Mouse (Mus musculus): Measurements from ENCODE around the gene Jak3. TPM values are rescaled to one million over a fixed set of nuclear protein-coding genes. Genes with fewer than 3 reads are reported as not detected.

Jak3 gene
- 3.4 and 4.2 TPM in 2 replicates for polyA plus RNA-seq (2015; fragmentation: Nextera tagmentation; extraction: Ambion mirVana)

- Histone ChIP-seq H3K9me3 (no peaks in the 10 kb centered on the region), H3K4me3 (peak within 1 kb of the TSS; percentile 65), H3K36me3 (no peaks in the 10 kb centered on the region), H3K4me1 (peaks cover 29% of the 10 kb centered on the region), H3K4me2 (replicated peaks) (peak within 1 kb of the TSS; percentile 87), H3K27me3 (peaks cover 74% of the 10 kb centered on the region), H3K9ac (peak within 1 kb of the TSS; percentile 74), H3K27ac (peak within 1 kb of the TSS; percentile 44; the same call in 1 of the 2 replicates)
- WGBS, result 3% methylated on average over 40 of the region's 40 CpGs
- no peak for ATAC-seq (ENCODE audit: low FRiP score, low read depth)
Measured at GRCm38 (mm10) chr8:71676020-71676741, at the start of gene Jak3. Gene Jak3, plus strand, starts transcription at chr8:71676296.

DNA sequence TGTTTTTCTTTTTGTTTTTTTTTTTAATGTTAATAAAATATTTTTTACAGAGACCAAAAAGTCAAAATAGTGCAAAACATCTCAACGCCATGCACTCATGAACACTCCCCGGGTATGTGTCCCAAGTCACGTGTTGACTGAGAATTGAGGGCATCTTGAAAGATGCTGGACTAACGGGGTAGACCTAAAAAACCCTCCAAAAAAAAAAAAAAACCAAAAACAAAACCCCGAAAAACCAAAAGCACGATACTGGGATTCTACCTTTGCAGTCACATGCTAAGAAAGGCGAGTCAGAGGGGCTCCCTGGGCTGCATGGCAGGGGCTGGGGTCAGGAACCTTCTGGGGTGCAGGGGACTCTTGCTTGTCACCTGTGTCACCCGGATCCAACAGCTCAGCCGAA is 49.3 kb upstream of the Jak3 start:
- no peak for ATAC-seq (ENCODE audit: low FRiP score, low read depth)
- Histone ChIP-seq H3K9me3 (peaks cover 18% of the 10 kb centered on the region), H3K27me3 (peaks cover 23% of the 10 kb centered on the region), H3K4me2 (replicated peaks) (no peak overlapping the region), H3K9ac (no peak overlapping the region), H3K36me3 (peaks cover 46% of the 10 kb centered on the region), H3K27ac (no peak overlapping the region), H3K4me1 (peaks cover 25% of the 10 kb centered on the region), H3K4me3 (no peak overlapping the region)
- WGBS, result 82% methylated on average over 9 of the region's 9 CpGs

GRCm38 (mm10) chr8:71627265-71628099 is 48.6 kb upstream of the Jak3 start:
- Histone ChIP-seq H3K27ac (peak overlapping the region; percentile 10; the same call in 1 of the 2 replicates), H3K27me3 (peaks cover 30% of the 10 kb centered on the region), H3K9me3 (peaks cover 13% of the 10 kb centered on the region), H3K36me3 (peaks cover 39% of the 10 kb centered on the region), H3K9ac (no peak overlapping the region), H3K4me1 (peaks cover 25% of the 10 kb centered on the region), H3K4me3 (no peak overlapping the region), H3K4me2 (replicated peaks) (no peak overlapping the region)
- 44% methylated on average over 9 of the region's 9 CpGs for WGBS
- ATAC-seq (ENCODE audit: low FRiP score, low read depth), result no peak

- Histone ChIP-seq H3K9ac (peak overlapping the region; percentile 72), H3K36me3 (peaks cover 28% of the 10 kb centered on the region), H3K9me3 (peaks cover 10% of the 10 kb centered on the region), H3K27me3 (peaks cover 39% of the 10 kb centered on the region), H3K27ac (peak overlapping the region; percentile 23; the same call in 1 of the 2 replicates), H3K4me1 (peaks cover 26% of the 10 kb centered on the region), H3K4me2 (replicated peaks) (peak overlapping the region; percentile 91), H3K4me3 (peak overlapping the region; percentile 46)
- no peak for ATAC-seq (ENCODE audit: low FRiP score, low read depth)
- WGBS, result 6% methylated on average over 16 of the region's 16 CpGs
Measured at GRCm38 (mm10) chr8:71628396-71629095, 47.5 kb upstream of the Jak3 start.

DNA sequence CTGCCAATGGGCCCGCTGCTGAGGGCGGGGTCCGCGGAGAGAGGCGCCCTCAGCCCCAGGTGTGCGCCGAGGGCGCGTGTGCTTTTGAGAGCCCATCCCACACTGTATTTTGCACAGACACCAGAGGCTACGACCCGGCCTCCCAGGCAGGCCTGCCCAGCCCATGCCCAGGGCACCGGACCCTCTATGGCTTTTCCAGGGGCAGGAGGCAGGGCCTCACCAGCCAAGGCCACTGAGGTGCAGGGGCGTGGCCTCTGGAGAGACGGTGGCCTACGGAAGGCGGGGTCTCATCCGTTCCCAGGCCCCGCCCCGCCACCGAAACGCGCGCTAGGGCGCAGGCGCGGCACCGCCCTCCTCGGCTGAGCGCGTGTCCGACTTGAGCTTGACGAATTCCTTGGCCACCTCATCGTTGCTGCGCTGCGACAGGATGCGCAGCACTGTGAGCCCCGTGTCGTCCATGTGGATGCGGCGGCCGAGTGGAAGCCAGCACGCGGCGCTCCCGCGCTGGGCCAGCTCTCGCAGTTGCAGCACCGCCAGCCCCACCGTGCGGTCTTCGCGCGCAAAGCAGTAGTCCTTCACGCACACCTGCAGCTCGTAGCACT is 46.9 kb upstream of the Jak3 start:
- Histone ChIP-seq H3K4me3 (peak overlapping the region; percentile 46), H3K9me3 (peaks cover 9% of the 10 kb centered on the region), H3K27me3 (peaks cover 46% of the 10 kb centered on the region), H3K36me3 (peaks cover 22% of the 10 kb centered on the region), H3K4me2 (replicated peaks) (peak overlapping the region; percentile 91), H3K9ac (peak overlapping the region; percentile 72), H3K27ac (peak overlapping the region; percentile 23; the same call in 1 of the 2 replicates), H3K4me1 (peaks cover 32% of the 10 kb centered on the region)
- WGBS, result under 1% methylated on average over 54 of the region's 55 CpGs
- ATAC-seq (ENCODE audit: low FRiP score, low read depth), result peak; percentile 88

DNA sequence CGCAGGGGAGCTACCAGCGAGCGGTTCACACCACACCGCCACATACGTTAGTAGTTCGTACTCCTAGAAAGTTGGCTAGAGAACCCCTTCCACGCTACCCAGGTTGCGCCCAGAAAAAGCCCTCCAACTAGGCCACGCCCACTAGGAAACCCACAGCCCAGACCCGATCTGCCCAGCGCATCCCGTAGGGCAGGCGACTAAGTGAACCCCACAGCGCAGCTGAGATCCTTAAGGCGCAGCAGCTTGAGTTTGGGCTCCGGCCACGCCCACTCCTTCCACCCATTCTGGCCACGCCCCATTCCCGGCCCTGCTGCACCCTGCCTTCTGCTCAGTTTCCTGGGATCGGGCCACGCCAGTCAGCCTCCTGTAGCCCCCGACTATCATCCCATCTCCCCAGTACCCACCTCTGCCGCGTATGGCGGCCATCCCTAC is 46.3 kb upstream of the Jak3 start:
- Histone ChIP-seq H3K4me3 (peak overlapping the region; percentile 46), H3K4me1 (peaks cover 37% of the 10 kb centered on the region), H3K9ac (peak overlapping the region; percentile 72), H3K9me3 (peaks cover 9% of the 10 kb centered on the region), H3K27ac (0 out of 2 replicates have a peak overlapping the region, but pooled peaks have one; percentile 22), H3K36me3 (peaks cover 16% of the 10 kb centered on the region), H3K4me2 (replicated peaks) (peak overlapping the region; percentile 91), H3K27me3 (peaks cover 52% of the 10 kb centered on the region)
- ATAC-seq (ENCODE audit: low FRiP score, low read depth), result peak; percentile 25; the same call in 1 of the 2 replicates
- WGBS, result 3% methylated on average over 25 of the region's 25 CpGs

GRCm38 (mm10) chr8:71630761-71631160 is 45.3 kb upstream of the Jak3 start:
- 87% methylated on average over 6 of the region's 6 CpGs for WGBS
- H3K4me3 ChIP-seq, result no peak overlapping the region
- H3K27me3 ChIP-seq, result peaks cover 61% of the 10 kb centered on the region
- H3K9ac ChIP-seq, result no peak overlapping the region
- H3K27ac ChIP-seq, result no peak overlapping the region
- H3K4me2 ChIP-seq (replicated peaks), result no peak overlapping the region
- peaks cover 6% of the 10 kb centered on the region for H3K36me3 ChIP-seq
- peaks cover 37% of the 10 kb centered on the region for H3K4me1 ChIP-seq
- H3K9me3 ChIP-seq, result peaks cover 9% of the 10 kb centered on the region
- no peak for ATAC-seq (ENCODE audit: low FRiP score, low read depth)

GRCm38 (mm10) chr8:71631897-71632296 is 44.2 kb upstream of the Jak3 start:
- H3K27ac ChIP-seq, result no peak overlapping the region
- H3K4me3 ChIP-seq, result no peak overlapping the region
- H3K36me3 ChIP-seq, result no peaks in the 10 kb centered on the region
- no peak overlapping the region for H3K9ac ChIP-seq
- 69% methylated on average over 2 of the region's 2 CpGs for WGBS
- H3K4me1 ChIP-seq, result peaks cover 37% of the 10 kb centered on the region
- no peak for ATAC-seq (ENCODE audit: low FRiP score, low read depth)
- H3K9me3 ChIP-seq, result peaks cover 9% of the 10 kb centered on the region
- peaks cover 70% of the 10 kb centered on the region for H3K27me3 ChIP-seq
- no peak overlapping the region for H3K4me2 ChIP-seq (replicated peaks)

GRCm38 (mm10) chr8:71633164-71633563 is 42.9 kb upstream of the Jak3 start:
- H3K27me3 ChIP-seq, result peaks cover 71% of the 10 kb centered on the region
- H3K9ac ChIP-seq, result no peak overlapping the region
- no peaks in the 10 kb centered on the region for H3K36me3 ChIP-seq
- no peak overlapping the region for H3K27ac ChIP-seq
- WGBS, result 13% methylated on average over 18 of the region's 22 CpGs
- H3K9me3 ChIP-seq, result peaks cover 9% of the 10 kb centered on the region
- no peak overlapping the region for H3K4me3 ChIP-seq
- peaks cover 29% of the 10 kb centered on the region for H3K4me1 ChIP-seq
- no peak for ATAC-seq (ENCODE audit: low FRiP score, low read depth)
- no peak overlapping the region; the same call in 1 of the 2 replicates for H3K4me2 ChIP-seq (replicated peaks)

DNA sequence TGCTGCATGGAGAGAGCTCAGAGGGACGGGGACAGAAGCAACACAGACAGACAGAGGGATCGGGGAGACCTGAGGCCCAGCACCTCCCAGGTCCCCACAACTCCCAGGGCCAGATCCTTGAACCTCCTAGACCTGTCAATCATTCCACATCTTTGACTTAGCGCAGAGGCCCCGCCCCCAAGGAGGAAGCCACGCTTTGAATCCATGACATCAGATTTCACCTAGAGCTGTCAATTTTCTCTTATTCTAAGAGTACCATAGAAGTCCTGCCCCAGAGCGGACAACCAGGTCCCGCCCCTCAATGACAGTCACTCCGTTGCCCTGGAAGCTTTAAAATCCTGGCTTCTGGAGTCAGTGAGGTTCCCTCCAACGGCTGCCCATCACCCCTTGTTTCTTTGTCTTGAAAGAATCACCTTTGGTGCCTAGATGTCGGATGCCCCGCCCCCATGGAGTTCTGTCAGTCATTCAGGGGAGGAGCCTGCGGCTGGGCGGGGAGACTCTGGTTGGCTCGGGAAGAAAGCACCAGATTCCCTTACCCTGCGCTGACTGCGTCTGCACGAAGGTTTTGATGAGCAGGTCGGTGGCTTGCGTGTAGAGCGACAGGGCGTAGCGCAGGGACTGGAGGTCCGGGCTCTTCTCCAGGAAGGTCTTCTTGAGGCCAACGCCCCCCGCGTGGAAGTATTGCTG is 42.0 kb upstream of the Jak3 start:
- Histone ChIP-seq H3K9me3 (peaks cover 9% of the 10 kb centered on the region), H3K9ac (peak overlapping the region; percentile 45; the same call in 1 of the 2 replicates), H3K27ac (no peak overlapping the region), H3K4me1 (peaks cover 21% of the 10 kb centered on the region), H3K36me3 (no peaks in the 10 kb centered on the region), H3K4me2 (replicated peaks) (peak overlapping the region; percentile 60), H3K27me3 (peaks cover 79% of the 10 kb centered on the region), H3K4me3 (peak overlapping the region; percentile 28)
- 0 out of 2 replicates have a peak, but pooled peaks have one; percentile 25 for ATAC-seq (ENCODE audit: low FRiP score, low read depth)
- 2% methylated on average over 26 of the region's 26 CpGs for WGBS

Data from limb, embryonic 13.5 days (tissue).